9 mouse cellular contexts compared by ENCODE assay signal in genomic region chr19:23879862-23880261, GRCm38 (mm10).
A peak's percentile ranks its signal among the peaks of the same experiment; 100 is the strongest.
DNase-seq lines count a peak whose midpoint lies in the region; ATAC-seq and TF ChIP-seq lines count a peak whose summit lies in the region.
"Had no signal": no experiment of that assay in that cellular context is flagged by ENCODE, and none has a peak within 500 bp of the region (broad histone marks: within the 10 kb centered on the region; RNA-seq: fewer than 3 reads in every experiment).

No protein-coding gene starts in this region.

- no peak for TF ChIP-seq POLR2A in limb, embryonic 14.5 days (IDR thresholded peaks at IDR 0.05; ENCODE audit: borderline replicate concordance, extremely low read depth, insufficient read depth, insufficient read length)

- no peaks in the 10 kb centered on the region for H3K9me3 ChIP-seq in limb, embryonic 14.5 days (ENCODE audit: control insufficient read depth, low read length)
- no peaks in the 10 kb centered on the region for H3K9me3 ChIP-seq in limb, embryonic 10.5 days (replicated peaks)
- no peaks in the 10 kb centered on the region for H3K9me3 ChIP-seq in heart, embryonic 16.5 days (replicated peaks; ENCODE audit: control insufficient read depth, low read length)
- H3K9me3 ChIP-seq: embryonic facial prominence, embryonic 13.5 days had no signal

- H3K9ac ChIP-seq in limb, embryonic 14.5 days (ENCODE audit: low read depth, low read length, severe bottlenecking): no peak overlapping the region
- H3K9ac ChIP-seq in heart, embryonic 16.5 days (ENCODE audit: low read length): no peak overlapping the region
- H3K9ac ChIP-seq: embryonic facial prominence, embryonic 13.5 days had no signal

- H3K36me3 ChIP-seq in limb, embryonic 14.5 days (ENCODE audit: control insufficient read depth, insufficient read depth, low read length): no peaks in the 10 kb centered on the region
- H3K36me3 ChIP-seq in limb, embryonic 10.5 days: no peaks in the 10 kb centered on the region
- no peaks in the 10 kb centered on the region for H3K36me3 ChIP-seq in heart, embryonic 16.5 days (ENCODE audit: control insufficient read depth, insufficient read depth)
- H3K36me3 ChIP-seq: embryonic facial prominence, embryonic 13.5 days had no signal

- H3K27ac ChIP-seq in limb, embryonic 14.5 days (replicated peaks; ENCODE audit: low read depth, low read length): no peak overlapping the region
- H3K27ac ChIP-seq in limb, embryonic 10.5 days: no peak overlapping the region
- 0 out of 2 replicates have a peak overlapping the region, but pooled peaks have one; percentile 54 for H3K27ac ChIP-seq in heart, embryonic 16.5 days (ENCODE audit: low read length)
- H3K27ac ChIP-seq: embryonic facial prominence, embryonic 13.5 days had no signal

- H3K27me3 ChIP-seq in limb, embryonic 14.5 days (ENCODE audit: control insufficient read depth, insufficient read depth, low read length): no peaks in the 10 kb centered on the region
- no peaks in the 10 kb centered on the region for H3K27me3 ChIP-seq in limb, embryonic 10.5 days (ENCODE audit: low read depth, poor library complexity, severe bottlenecking)
- no peaks in the 10 kb centered on the region for H3K27me3 ChIP-seq in heart, embryonic 16.5 days (ENCODE audit: control insufficient read depth, insufficient read depth, low read length)
- H3K27me3 ChIP-seq: embryonic facial prominence, embryonic 13.5 days had no signal

- DNase-seq in limb, embryonic 14.5 days (ENCODE audit: low spot score): peak; percentile 31
- DNase-seq in limb, embryonic 10.5 days (ENCODE audit: low spot score): no peak
- DNase-seq in cerebellum, postnatal 25 days: peak; percentile 74 to 78
- DNase-seq in lung, postnatal 36 days: peak; percentile 26
- no peak for DNase-seq in thymus, postnatal 36 days
- no peak for DNase-seq in urinary bladder, adult 2 months (ENCODE audit: low spot score)

- 64% methylated on average over 7 of the region's 7 CpGs for WGBS in limb, embryonic 14.5 days
- 86% methylated on average over 7 of the region's 7 CpGs for whole genome bisulfite sequencing in limb, embryonic 10.5 days
- 42% methylated on average over 7 of the region's 7 CpGs for WGBS in heart, embryonic 16.5 days

- H3K4me2 ChIP-seq in limb, embryonic 14.5 days (replicated peaks; ENCODE audit: low read depth, low read length, severe bottlenecking): no peak overlapping the region
- no peak overlapping the region for H3K4me2 ChIP-seq in heart, embryonic 16.5 days (ENCODE audit: low read depth, low read length)
- H3K4me2 ChIP-seq: embryonic facial prominence, embryonic 13.5 days had no signal

- ATAC-seq in limb, embryonic 14.5 days (ENCODE audit: low FRiP score, low read depth): no peak
- peak; percentile 90 for ATAC-seq in heart, embryonic 16.5 days (replicated peaks; ENCODE audit: extremely low read depth, insufficient read depth, low FRiP score)
- no peak for ATAC-seq in megakaryocyte-erythroid progenitor cell, adult 5-6 weeks (replicated peaks; ENCODE audit: low FRiP score, low TSS enrichment, poor library complexity, severe bottlenecking)

- H3K4me3 ChIP-seq in limb, embryonic 14.5 days (replicated peaks; ENCODE audit: low read length): no peak overlapping the region
- H3K4me3 ChIP-seq in limb, embryonic 10.5 days: no peak overlapping the region
- no peak overlapping the region for H3K4me3 ChIP-seq in heart, embryonic 16.5 days (ENCODE audit: low read length)
- H3K4me3 ChIP-seq: embryonic facial prominence, embryonic 13.5 days had no signal

- H3K4me1 ChIP-seq in limb, embryonic 14.5 days (ENCODE audit: control insufficient read depth, insufficient read depth, low read length): no peaks in the 10 kb centered on the region
- H3K4me1 ChIP-seq in limb, embryonic 10.5 days: no peaks in the 10 kb centered on the region
- H3K4me1 ChIP-seq in heart, embryonic 16.5 days (ENCODE audit: control insufficient read depth, insufficient read depth, low read length): no peaks in the 10 kb centered on the region
- H3K4me1 ChIP-seq: embryonic facial prominence, embryonic 13.5 days had no signal

Comparison
In these comparisons a context has a peak if more than half of its experiments do, and no peak if none do; other contexts are left out.
1. DNase-seq: peak in limb, embryonic 14.5 days (single experiment), cerebellum, postnatal 25 days (2 of 2) and lung, postnatal 36 days (single experiment); none in limb, embryonic 10.5 days (single experiment), thymus, postnatal 36 days (0 of 2) and urinary bladder, adult 2 months (single experiment).